Mouse (Mus musculus) hematopoietic stem cell, adult 5-6 weeks (primary cell): Measurements from ENCODE around the gene Renbp. TPM values are rescaled to one million over a fixed set of nuclear protein-coding genes. Genes with fewer than 3 reads are reported as not detected.

Experiments used
- ATAC-seq, 2 experiments: fragments of 125-278 bp in 1 of 2; replicated peaks in 1 of 2; 2 replicates each; pipeline ENCODE4 v1.8.0; 2016 to 2017; ENCODE audit warnings: inconsistent platforms in 2 of 2, mild to moderate bottlenecking in 2 of 2, moderate number of reproducible peaks in 2 of 2, low read depth in 1 of 2, moderate TSS enrichment in 1 of 2; ENCODE audit not compliant: low FRiP score in 2 of 2, poor library complexity in 2 of 2, severe bottlenecking in 2 of 2, insufficient read depth in 1 of 2, low TSS enrichment in 1 of 2
- total RNA-seq: library from RNA; stranded (forward); fragments of 172-1452, 232-1000 nt; gene quantifications from 2 replicates; pipeline ENCODE4 v1.2.3, GENCODE M21; 2017

Renbp gene
- total RNA-seq, 1 experiment from 2014 or later = 13.2 TPM

DNA sequence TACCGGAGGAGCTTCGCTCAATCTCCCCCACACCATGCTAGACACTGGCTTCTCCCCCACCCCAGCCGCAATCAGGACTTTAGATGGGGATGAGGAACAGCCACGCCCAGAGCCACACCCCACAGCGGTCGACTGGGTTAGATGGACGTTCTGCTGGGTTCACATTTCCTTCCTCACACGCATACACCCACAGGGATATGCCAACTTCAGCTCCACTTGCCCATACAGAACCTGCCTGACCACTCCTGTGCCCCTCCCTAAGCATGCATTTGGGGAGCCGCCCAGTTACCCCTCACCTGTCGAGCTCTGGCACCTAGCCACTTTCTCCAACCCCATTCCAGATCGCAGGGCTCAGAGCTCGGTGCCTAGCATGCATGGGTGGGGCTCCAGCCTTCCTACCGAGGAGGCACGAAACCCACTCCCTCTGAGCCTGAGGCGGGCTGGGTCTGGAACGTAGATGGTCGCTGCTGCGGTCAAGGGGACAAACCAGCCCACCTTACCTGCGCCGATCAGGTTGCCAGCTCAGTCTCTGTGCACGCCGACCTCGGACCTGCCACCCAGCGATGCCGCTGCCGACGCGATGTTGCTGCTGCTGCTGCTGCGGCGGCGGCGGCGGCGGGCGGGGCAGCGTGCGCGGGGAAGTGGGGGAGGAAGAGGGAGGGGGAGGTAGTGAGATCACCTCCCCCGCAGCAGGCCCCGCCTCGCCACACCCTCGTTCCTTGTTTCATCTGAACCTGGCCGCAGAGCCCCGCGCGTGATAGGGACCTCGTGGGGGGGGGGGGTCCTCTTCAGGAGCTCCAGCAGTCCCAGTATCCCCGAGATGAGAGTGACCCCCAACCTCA is 50.2 kb downstream of the Renbp start:
- peak in 1 of 2 experiments; percentile 42; a peak in 1 of 4 replicates for ATAC-seq

DNA sequence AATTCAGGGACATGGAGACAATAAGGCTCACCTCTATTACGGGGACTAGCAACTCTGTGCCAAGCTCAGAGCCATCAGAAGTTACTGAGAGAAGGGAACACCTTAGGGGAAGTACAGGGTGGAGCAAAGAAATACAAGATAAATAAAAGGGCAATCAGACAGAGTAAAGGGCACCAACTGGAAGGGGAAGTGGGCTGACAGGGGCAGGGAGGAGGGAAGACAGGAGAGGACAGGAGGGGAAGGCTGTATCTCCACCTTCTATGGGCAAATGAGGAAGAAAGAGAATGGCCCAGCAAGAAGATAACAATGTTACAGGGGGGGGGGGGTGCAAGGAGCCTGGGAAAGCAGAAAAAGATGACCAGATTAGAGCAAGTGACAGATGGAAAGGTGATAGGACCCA is 53.6 kb downstream of the Renbp start:
- peak in 1 of 2 experiments; percentile 45; a peak in 1 of 4 replicates for ATAC-seq

DNA sequence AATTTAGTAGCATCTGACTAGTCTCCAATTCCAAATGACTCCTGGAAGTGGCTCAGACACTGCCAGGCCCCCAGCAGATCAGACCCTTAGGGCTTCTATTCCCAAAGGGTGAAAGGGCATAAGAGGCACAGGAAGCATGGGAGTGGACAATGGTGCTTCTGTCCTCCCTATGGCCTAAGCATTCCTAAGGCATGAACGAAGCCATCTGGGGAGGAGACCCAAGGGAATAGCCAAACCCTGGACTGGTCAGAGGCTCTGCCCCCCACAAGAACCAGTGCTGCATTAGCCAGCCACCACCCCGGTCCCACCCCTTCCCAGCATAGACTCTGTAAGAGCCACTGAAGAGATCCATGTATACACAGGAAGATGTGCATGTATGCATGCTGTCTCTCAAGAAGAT is 54.8 kb downstream of the Renbp start:
- ATAC-seq = no peak

Other genes with a start within 250 kb of the Renbp start
- 171 and 203 TPM in 2 replicates for gene Bcap31, start 214.7 kb downstream of the Renbp start, total RNA-seq
- gene Abcd1, start 214.3 kb downstream of the Renbp start, total RNA-seq = 8.0 and 18.6 TPM in 2 replicates
- gene Plxnb3, start 173.8 kb downstream of the Renbp start, total RNA-seq = 0.25 TPM in 1 of 2 replicates, not detected in the other
- gene Srpk3, start 156.4 kb downstream of the Renbp start, total RNA-seq = not detected in 2 replicates
- gene Idh3g, start 144.0 kb downstream of the Renbp start, total RNA-seq = 172 and 200 TPM in 2 replicates
- gene Ssr4, start 143.8 kb downstream of the Renbp start, total RNA-seq = 106 and 153 TPM in 2 replicates
- gene Pdzd4, start 105.9 kb downstream of the Renbp start, total RNA-seq = 2.9 and 6.4 TPM in 2 replicates
- 0.13 and 0.15 TPM in 2 replicates for gene Avpr2, start 38.7 kb downstream of the Renbp start, total RNA-seq
- gene L1cam, start 34.7 kb downstream of the Renbp start, total RNA-seq = 1.6 TPM in 1 of 2 replicates, not detected in the other
- 46.5 and 80.0 TPM in 2 replicates for gene Arhgap4, start 9.0 kb downstream of the Renbp start, total RNA-seq
- gene Naa10, start 8.9 kb downstream of the Renbp start, total RNA-seq = 130 and 136 TPM in 2 replicates
- gene Hcfc1, start 35.5 kb upstream of the Renbp start, total RNA-seq = 48.1 and 53.6 TPM in 2 replicates
- 60.8 and 66.2 TPM in 2 replicates for gene Irak1, start 93.1 kb upstream of the Renbp start, total RNA-seq
- gene Opn1mw, start 196.6 kb upstream of the Renbp start, total RNA-seq = not detected in 2 replicates
- 20.2 and 31.3 TPM in 2 replicates for gene Mecp2, start 204.5 kb upstream of the Renbp start, total RNA-seq
- not detected in 2 replicates for gene Tex28, start 237.0 kb upstream of the Renbp start, total RNA-seq
- 0.50 and 0.56 TPM in 2 replicates for gene Tktl1, start 246.4 kb upstream of the Renbp start, total RNA-seq